Mouse (Mus musculus): ENCODE measurements around the gene Nlgn1. TPM values are rescaled to one million over a fixed set of nuclear protein-coding genes. Genes with fewer than 3 reads are reported as not detected.

Nlgn1 gene
- polyA plus RNA-seq, 1 experiment from 2014 or later = 0.86 TPM

DNA sequence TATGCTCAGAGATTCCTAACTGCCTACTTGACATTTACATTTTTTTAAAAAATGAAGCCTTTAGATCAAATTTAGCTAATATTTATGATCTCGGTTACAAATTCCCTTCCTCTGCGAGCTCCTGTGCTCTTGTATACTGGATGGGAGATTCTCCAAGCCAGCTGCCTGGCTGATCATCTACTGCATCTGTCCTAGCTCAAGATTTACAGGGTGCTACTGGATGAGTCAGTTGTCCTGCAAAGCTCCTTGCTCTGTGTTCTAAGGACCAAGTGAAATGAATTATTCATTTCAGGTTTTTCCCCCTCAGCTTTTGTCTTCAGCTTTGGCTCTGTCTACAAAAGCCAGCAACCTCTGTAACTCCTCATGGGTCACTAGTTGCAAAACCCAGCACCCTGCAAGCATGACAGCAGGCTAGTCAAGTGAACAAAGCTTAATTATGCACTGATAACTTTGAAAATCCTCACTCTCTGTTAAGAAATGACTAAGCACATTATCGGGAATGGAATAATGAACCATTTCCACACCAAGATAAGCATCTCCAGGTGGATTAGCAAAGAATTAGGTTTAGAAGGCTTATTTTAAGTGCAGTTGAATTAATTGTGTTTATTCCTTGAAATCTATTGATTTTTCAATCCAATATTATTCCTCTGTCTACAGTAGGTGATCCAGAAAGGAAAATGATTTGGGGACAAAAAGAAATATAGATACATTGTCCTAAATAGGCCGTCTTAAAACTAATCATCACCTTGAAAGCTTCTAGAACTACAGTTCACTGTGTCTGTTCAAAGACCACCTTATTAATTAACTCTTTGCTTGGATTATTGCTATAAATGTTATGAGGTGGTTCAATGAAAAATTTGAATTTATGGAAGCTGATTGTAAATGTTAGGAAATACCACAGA, 61.1 kb downstream of the Nlgn1 start:
- H3K9me3 ChIP-seq (ENCODE audit: control insufficient read depth) = no peaks in the 10 kb centered on the region
- no peaks in the 10 kb centered on the region for H3K27me3 ChIP-seq (replicated peaks; ENCODE audit: control insufficient read depth, insufficient read depth, low read length)
- H3K4me2 ChIP-seq (replicated peaks; ENCODE audit: low read depth) = no peak overlapping the region
- 63% methylated on average over 4 of the region's 4 CpGs for WGBS
- H3K4me3 ChIP-seq (ENCODE audit: low read depth, low read length) = no peak overlapping the region
- no peaks in the 10 kb centered on the region for H3K36me3 ChIP-seq (ENCODE audit: control insufficient read depth, insufficient read depth)
- H3K9ac ChIP-seq (ENCODE audit: low read depth, low read length) = no peak overlapping the region
- no peak for TF ChIP-seq CTCF (IDR thresholded peaks at IDR 0.05; ENCODE audit: low read depth)
- H3K4me1 ChIP-seq (replicated peaks; ENCODE audit: control insufficient read depth, insufficient read depth, low read length) = no peaks in the 10 kb centered on the region
- ATAC-seq = no peak
- no peak overlapping the region for H3K27ac ChIP-seq (ENCODE audit: low read depth, low read length)

DNA sequence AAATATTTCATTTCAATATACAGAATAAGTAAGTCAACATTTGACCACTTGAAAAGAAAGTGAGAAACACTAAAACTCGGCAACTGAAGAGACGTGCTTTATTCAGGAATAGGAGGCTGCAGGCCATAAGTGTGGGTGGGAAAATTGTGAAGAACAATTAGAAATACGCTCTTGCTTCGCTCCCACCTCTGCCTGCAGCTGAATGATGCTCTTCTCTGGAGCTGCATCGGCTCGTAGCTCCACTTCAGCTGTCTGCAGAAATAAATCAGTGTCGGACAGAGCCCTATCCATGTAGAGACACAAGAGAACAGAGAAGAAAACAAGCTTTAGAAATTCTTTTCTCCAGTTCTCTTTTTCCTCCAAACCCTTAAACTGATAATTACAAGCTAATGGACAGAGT, 85.7 kb downstream of the Nlgn1 start:
- Histone ChIP-seq H3K9ac (ENCODE audit: low read depth, low read length) (no peak overlapping the region), H3K4me2 (replicated peaks; ENCODE audit: low read depth) (no peak overlapping the region), H3K4me3 (ENCODE audit: low read depth, low read length) (no peak overlapping the region), H3K27me3 (replicated peaks; ENCODE audit: control insufficient read depth, insufficient read depth, low read length) (no peaks in the 10 kb centered on the region), H3K36me3 (ENCODE audit: control insufficient read depth, insufficient read depth) (no peaks in the 10 kb centered on the region), H3K9me3 (ENCODE audit: control insufficient read depth) (no peaks in the 10 kb centered on the region), H3K27ac (ENCODE audit: low read depth, low read length) (no peak overlapping the region), H3K4me1 (replicated peaks; ENCODE audit: control insufficient read depth, insufficient read depth, low read length) (no peaks in the 10 kb centered on the region)
- TF ChIP-seq CTCF (IDR thresholded peaks at IDR 0.05; ENCODE audit: low read depth) = no peak
- ATAC-seq = no peak
- WGBS = 79% methylated on average over 7 of the region's 7 CpGs

DNA sequence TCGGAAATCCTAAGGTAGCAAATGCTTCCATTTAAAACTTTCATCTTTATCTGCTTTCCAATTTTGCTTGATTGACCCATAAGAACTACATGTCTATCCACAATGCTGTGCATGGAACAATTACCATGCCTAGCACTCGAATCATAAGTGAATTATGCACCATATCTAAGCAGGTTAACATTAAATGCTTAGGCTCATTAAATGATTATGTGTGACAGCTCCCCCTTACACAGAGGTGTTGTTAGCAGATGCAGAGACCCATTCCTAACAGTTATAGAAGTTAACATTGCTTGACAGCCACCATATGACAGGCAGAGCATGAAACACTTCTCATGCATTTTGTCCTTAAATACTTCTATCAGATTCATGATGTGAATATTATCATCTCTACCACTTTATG, 89.0 kb downstream of the Nlgn1 start:
- H3K27me3 ChIP-seq (replicated peaks; ENCODE audit: control insufficient read depth, insufficient read depth, low read length) = no peaks in the 10 kb centered on the region
- no peak overlapping the region for H3K27ac ChIP-seq (ENCODE audit: low read depth, low read length)
- H3K4me2 ChIP-seq (replicated peaks; ENCODE audit: low read depth) = no peak overlapping the region
- no peaks in the 10 kb centered on the region for H3K9me3 ChIP-seq (ENCODE audit: control insufficient read depth)
- H3K4me3 ChIP-seq (ENCODE audit: low read depth, low read length) = no peak overlapping the region
- no peak for ATAC-seq
- TF ChIP-seq CTCF (IDR thresholded peaks at IDR 0.05; ENCODE audit: low read depth) = no peak
- H3K9ac ChIP-seq (ENCODE audit: low read depth, low read length) = no peak overlapping the region
- H3K36me3 ChIP-seq (ENCODE audit: control insufficient read depth, insufficient read depth) = no peaks in the 10 kb centered on the region
- H3K4me1 ChIP-seq (replicated peaks; ENCODE audit: control insufficient read depth, insufficient read depth, low read length) = no peaks in the 10 kb centered on the region
- WGBS = 70% methylated on average over 2 of the region's 2 CpGs

DNA sequence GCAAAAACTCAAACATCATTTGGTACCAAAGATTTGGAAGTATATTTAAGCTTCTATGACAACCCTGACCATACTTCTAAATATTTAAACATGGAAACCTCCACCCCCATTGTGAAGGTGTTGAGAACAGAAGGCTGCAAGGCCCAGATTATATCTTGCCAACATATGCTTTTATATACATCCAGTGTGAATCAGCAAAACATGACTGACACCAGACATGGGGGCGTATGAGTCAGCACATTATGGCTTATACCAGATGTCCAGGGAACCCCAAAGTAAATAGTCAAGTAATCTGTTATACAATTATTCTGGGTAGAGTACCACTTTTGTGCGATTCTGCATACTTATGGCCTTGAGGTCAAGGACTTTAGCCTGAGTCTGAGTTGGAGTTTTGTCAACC, 102.3 kb downstream of the Nlgn1 start:
- Histone ChIP-seq H3K27ac (ENCODE audit: low read depth, low read length) (no peak overlapping the region), H3K36me3 (ENCODE audit: control insufficient read depth, insufficient read depth) (no peaks in the 10 kb centered on the region), H3K4me3 (ENCODE audit: low read depth, low read length) (no peak overlapping the region), H3K27me3 (replicated peaks; ENCODE audit: control insufficient read depth, insufficient read depth, low read length) (no peaks in the 10 kb centered on the region), H3K9ac (ENCODE audit: low read depth, low read length) (no peak overlapping the region), H3K9me3 (ENCODE audit: control insufficient read depth) (no peaks in the 10 kb centered on the region), H3K4me2 (replicated peaks; ENCODE audit: low read depth) (no peak overlapping the region), H3K4me1 (replicated peaks; ENCODE audit: control insufficient read depth, insufficient read depth, low read length) (no peaks in the 10 kb centered on the region)
- ATAC-seq = no peak
- no peak for TF ChIP-seq CTCF (IDR thresholded peaks at IDR 0.05; ENCODE audit: low read depth)
- 73% methylated on average over 2 of the region's 2 CpGs for WGBS

DNA sequence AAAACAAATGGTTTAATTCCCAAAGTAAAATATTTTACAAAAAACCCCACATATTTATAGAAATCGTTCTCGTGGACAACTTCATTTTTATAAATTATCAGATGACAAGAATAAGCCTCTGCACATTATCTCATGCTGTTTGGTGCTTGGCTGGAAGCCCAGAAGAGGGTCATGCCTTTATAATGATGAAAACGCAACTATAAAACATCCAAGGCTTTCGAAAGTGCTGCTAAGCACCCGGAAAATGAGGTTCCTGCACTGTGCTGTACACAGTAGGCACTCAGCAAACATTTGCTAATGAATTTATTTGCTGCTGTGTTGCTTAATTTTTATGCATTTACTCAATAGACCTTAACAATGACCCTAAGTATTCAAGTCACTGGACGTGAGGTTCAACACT, 103.4 kb downstream of the Nlgn1 start:
- Histone ChIP-seq H3K27ac (ENCODE audit: low read depth, low read length) (no peak overlapping the region), H3K27me3 (replicated peaks; ENCODE audit: control insufficient read depth, insufficient read depth, low read length) (no peaks in the 10 kb centered on the region), H3K4me3 (ENCODE audit: low read depth, low read length) (no peak overlapping the region), H3K36me3 (ENCODE audit: control insufficient read depth, insufficient read depth) (no peaks in the 10 kb centered on the region), H3K4me2 (replicated peaks; ENCODE audit: low read depth) (no peak overlapping the region), H3K9me3 (ENCODE audit: control insufficient read depth) (no peaks in the 10 kb centered on the region), H3K9ac (ENCODE audit: low read depth, low read length) (no peak overlapping the region), H3K4me1 (replicated peaks; ENCODE audit: control insufficient read depth, insufficient read depth, low read length) (no peaks in the 10 kb centered on the region)
- 44% methylated on average over 6 of the region's 6 CpGs for WGBS
- no peak for TF ChIP-seq CTCF (IDR thresholded peaks at IDR 0.05; ENCODE audit: low read depth)
- no peak for ATAC-seq

DNA sequence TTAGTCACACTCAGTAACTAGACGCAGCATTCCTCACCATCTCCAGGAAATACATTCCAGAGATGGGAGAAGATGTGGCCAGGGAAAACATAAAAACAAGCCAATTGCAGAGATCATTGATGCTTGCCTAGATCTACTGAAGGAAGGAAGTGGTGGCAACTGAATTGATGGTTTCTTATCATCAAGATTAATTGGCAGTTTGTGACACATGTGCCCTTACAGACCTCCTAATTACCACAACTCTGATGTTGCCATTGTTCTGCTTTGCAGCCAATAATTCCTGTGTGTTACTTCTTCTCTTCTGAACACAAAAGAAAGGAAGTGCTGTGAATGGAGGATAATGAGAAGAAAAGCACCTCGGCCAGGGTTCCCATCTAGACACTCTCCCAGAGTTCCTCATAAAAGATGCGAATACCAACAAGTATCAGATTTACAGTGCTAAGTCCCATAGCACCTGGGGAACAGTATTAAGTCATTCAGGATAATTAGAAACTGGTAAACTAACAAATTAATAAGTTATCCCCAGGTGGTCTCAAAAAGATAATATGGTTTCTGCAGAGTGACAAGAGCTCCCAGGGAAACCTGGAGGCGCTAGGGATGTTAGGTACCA, 104.0 kb downstream of the Nlgn1 start:
- TF ChIP-seq CTCF (IDR thresholded peaks at IDR 0.05; ENCODE audit: low read depth) = no peak
- WGBS = 61% methylated on average over 4 of the region's 4 CpGs

More for the DNA sequence above, 104.0 kb downstream of the Nlgn1 start:
- Histone ChIP-seq H3K27me3 (replicated peaks; ENCODE audit: control insufficient read depth, insufficient read depth, low read length) (no peaks in the 10 kb centered on the region), H3K4me2 (replicated peaks; ENCODE audit: low read depth) (no peak overlapping the region), H3K4me3 (ENCODE audit: low read depth, low read length) (no peak overlapping the region), H3K36me3 (ENCODE audit: control insufficient read depth, insufficient read depth) (no peaks in the 10 kb centered on the region), H3K27ac (ENCODE audit: low read depth, low read length) (no peak overlapping the region), H3K9me3 (ENCODE audit: control insufficient read depth) (no peaks in the 10 kb centered on the region), H3K9ac (ENCODE audit: low read depth, low read length) (no peak overlapping the region), H3K4me1 (replicated peaks; ENCODE audit: control insufficient read depth, insufficient read depth, low read length) (no peaks in the 10 kb centered on the region)
- no peak for ATAC-seq

Data from intestine, postnatal 0 days (tissue).